Mouse (Mus musculus): ENCODE measurements around the gene Drc3. TPM values are rescaled to one million over a fixed set of nuclear protein-coding genes. Genes with fewer than 3 reads are reported as not detected.

The Drc3 gene
- polyA plus RNA-seq, 1 experiment from 2014 or later = 5.2 TPM

- Histone ChIP-seq H3K4me1 (ENCODE audit: control insufficient read depth, insufficient read depth, low read length) (no peaks in the 10 kb centered on the region), H3K9ac (replicated peaks; ENCODE audit: low read depth, low read length) (no peak overlapping the region), H3K4me3 (ENCODE audit: low read depth, low read length) (no peak overlapping the region), H3K4me2 (ENCODE audit: low read depth, low read length) (no peak overlapping the region), H3K27ac (ENCODE audit: low read depth, low read length) (no peak overlapping the region), H3K27me3 (ENCODE audit: control insufficient read depth, insufficient read depth, low read length) (no peaks in the 10 kb centered on the region), H3K36me3 (ENCODE audit: control insufficient read depth, insufficient read depth, low read length) (no peaks in the 10 kb centered on the region), H3K9me3 (ENCODE audit: control insufficient read depth, low read length) (no peaks in the 10 kb centered on the region)
- WGBS = 74% methylated on average over 3 of the region's 3 CpGs
- ATAC-seq (ENCODE audit: low read depth) = no peak
Measured at GRCm38 (mm10) chr11:60367256-60367655, 14.1 kb downstream of the Drc3 start.

GRCm38 (mm10) chr11:60368909-60369308, 15.8 kb downstream of the Drc3 start:
- H3K4me2 ChIP-seq (ENCODE audit: low read depth, low read length) = no peak overlapping the region
- no peaks in the 10 kb centered on the region for H3K27me3 ChIP-seq (ENCODE audit: control insufficient read depth, insufficient read depth, low read length)
- no peak overlapping the region for H3K27ac ChIP-seq (ENCODE audit: low read depth, low read length)
- no peak overlapping the region for H3K4me3 ChIP-seq (ENCODE audit: low read depth, low read length)
- no peaks in the 10 kb centered on the region for H3K36me3 ChIP-seq (ENCODE audit: control insufficient read depth, insufficient read depth, low read length)
- ATAC-seq (ENCODE audit: low read depth) = no peak
- no peak overlapping the region for H3K9ac ChIP-seq (replicated peaks; ENCODE audit: low read depth, low read length)
- H3K9me3 ChIP-seq (ENCODE audit: control insufficient read depth, low read length) = no peaks in the 10 kb centered on the region
- WGBS = 76% methylated on average over 4 of the region's 4 CpGs
- no peaks in the 10 kb centered on the region for H3K4me1 ChIP-seq (ENCODE audit: control insufficient read depth, insufficient read depth, low read length)

- Histone ChIP-seq H3K4me2 (ENCODE audit: low read depth, low read length) (no peak overlapping the region), H3K36me3 (ENCODE audit: control insufficient read depth, insufficient read depth, low read length) (no peaks in the 10 kb centered on the region), H3K27ac (ENCODE audit: low read depth, low read length) (no peak overlapping the region), H3K27me3 (ENCODE audit: control insufficient read depth, insufficient read depth, low read length) (no peaks in the 10 kb centered on the region), H3K9ac (replicated peaks; ENCODE audit: low read depth, low read length) (no peak overlapping the region), H3K9me3 (ENCODE audit: control insufficient read depth, low read length) (no peaks in the 10 kb centered on the region), H3K4me1 (ENCODE audit: control insufficient read depth, insufficient read depth, low read length) (no peaks in the 10 kb centered on the region), H3K4me3 (ENCODE audit: low read depth, low read length) (no peak overlapping the region)
- WGBS = 36% methylated on average over 4 of the region's 4 CpGs
- no peak for ATAC-seq (ENCODE audit: low read depth)
Measured at GRCm38 (mm10) chr11:60369448-60369847, 16.3 kb downstream of the Drc3 start.

- no peak overlapping the region for H3K4me2 ChIP-seq (ENCODE audit: low read depth, low read length)
- H3K36me3 ChIP-seq (ENCODE audit: control insufficient read depth, insufficient read depth, low read length) = no peaks in the 10 kb centered on the region
- no peak for ATAC-seq (ENCODE audit: low read depth)
- H3K9ac ChIP-seq (replicated peaks; ENCODE audit: low read depth, low read length) = no peak overlapping the region
- H3K27me3 ChIP-seq (ENCODE audit: control insufficient read depth, insufficient read depth, low read length) = no peaks in the 10 kb centered on the region
- no peaks in the 10 kb centered on the region for H3K4me1 ChIP-seq (ENCODE audit: control insufficient read depth, insufficient read depth, low read length)
- no peak overlapping the region for H3K27ac ChIP-seq (ENCODE audit: low read depth, low read length)
- no peaks in the 10 kb centered on the region for H3K9me3 ChIP-seq (ENCODE audit: control insufficient read depth, low read length)
- 87% methylated on average over 13 of the region's 13 CpGs for WGBS
- H3K4me3 ChIP-seq (ENCODE audit: low read depth, low read length) = no peak overlapping the region
Measured at GRCm38 (mm10) chr11:60370431-60370830, 17.3 kb downstream of the Drc3 start.

GRCm38 (mm10) chr11:60374481-60374880, 21.4 kb downstream of the Drc3 start:
- no peak for ATAC-seq (ENCODE audit: low read depth)
- Histone ChIP-seq H3K36me3 (ENCODE audit: control insufficient read depth, insufficient read depth, low read length) (no peaks in the 10 kb centered on the region), H3K4me2 (ENCODE audit: low read depth, low read length) (no peak overlapping the region), H3K27ac (ENCODE audit: low read depth, low read length) (no peak overlapping the region), H3K9ac (replicated peaks; ENCODE audit: low read depth, low read length) (no peak overlapping the region), H3K4me1 (ENCODE audit: control insufficient read depth, insufficient read depth, low read length) (no peaks in the 10 kb centered on the region), H3K9me3 (ENCODE audit: control insufficient read depth, low read length) (no peaks in the 10 kb centered on the region), H3K27me3 (ENCODE audit: control insufficient read depth, insufficient read depth, low read length) (no peaks in the 10 kb centered on the region), H3K4me3 (ENCODE audit: low read depth, low read length) (no peak overlapping the region)
- 83% methylated on average over 6 of the region's 6 CpGs for WGBS

GRCm38 (mm10) chr11:60383518-60383917, 30.4 kb downstream of the Drc3 start:
- Histone ChIP-seq H3K27me3 (ENCODE audit: control insufficient read depth, insufficient read depth, low read length) (no peaks in the 10 kb centered on the region), H3K4me1 (ENCODE audit: control insufficient read depth, insufficient read depth, low read length) (peaks cover 18% of the 10 kb centered on the region), H3K9me3 (ENCODE audit: control insufficient read depth, low read length) (no peaks in the 10 kb centered on the region), H3K36me3 (ENCODE audit: control insufficient read depth, insufficient read depth, low read length) (no peaks in the 10 kb centered on the region), H3K9ac (replicated peaks; ENCODE audit: low read depth, low read length) (no peak overlapping the region), H3K4me3 (ENCODE audit: low read depth, low read length) (no peak overlapping the region), H3K4me2 (ENCODE audit: low read depth, low read length) (no peak overlapping the region), H3K27ac (ENCODE audit: low read depth, low read length) (no peak overlapping the region)
- WGBS = 90% methylated on average over 6 of the region's 6 CpGs
- no peak for ATAC-seq (ENCODE audit: low read depth)

- Histone ChIP-seq H3K36me3 (ENCODE audit: control insufficient read depth, insufficient read depth, low read length) (no peaks in the 10 kb centered on the region), H3K4me2 (ENCODE audit: low read depth, low read length) (peak overlapping the region; percentile 41), H3K9ac (replicated peaks; ENCODE audit: low read depth, low read length) (peak overlapping the region; percentile 57), H3K4me1 (ENCODE audit: control insufficient read depth, insufficient read depth, low read length) (peaks cover 18% of the 10 kb centered on the region), H3K9me3 (ENCODE audit: control insufficient read depth, low read length) (no peaks in the 10 kb centered on the region), H3K27me3 (ENCODE audit: control insufficient read depth, insufficient read depth, low read length) (no peaks in the 10 kb centered on the region), H3K27ac (ENCODE audit: low read depth, low read length) (peak overlapping the region; percentile 93), H3K4me3 (ENCODE audit: low read depth, low read length) (peak overlapping the region; percentile 3; the same call in 1 of the 2 replicates)
- ATAC-seq (ENCODE audit: low read depth) = peak; percentile 84
- WGBS = 3% methylated on average over 16 of the region's 16 CpGs
Measured at GRCm38 (mm10) chr11:60384762-60385421, 31.8 kb downstream of the Drc3 start.

- Histone ChIP-seq H3K4me1 (ENCODE audit: control insufficient read depth, insufficient read depth, low read length) (peaks cover 18% of the 10 kb centered on the region), H3K9me3 (ENCODE audit: control insufficient read depth, low read length) (no peaks in the 10 kb centered on the region), H3K9ac (replicated peaks; ENCODE audit: low read depth, low read length) (no peak overlapping the region), H3K36me3 (ENCODE audit: control insufficient read depth, insufficient read depth, low read length) (no peaks in the 10 kb centered on the region), H3K27ac (ENCODE audit: low read depth, low read length) (peak overlapping the region; percentile 93), H3K27me3 (ENCODE audit: control insufficient read depth, insufficient read depth, low read length) (no peaks in the 10 kb centered on the region), H3K4me2 (ENCODE audit: low read depth, low read length) (no peak overlapping the region), H3K4me3 (ENCODE audit: low read depth, low read length) (no peak overlapping the region)
- 71% methylated on average over 5 of the region's 5 CpGs for WGBS
- no peak for ATAC-seq (ENCODE audit: low read depth)
Measured at GRCm38 (mm10) chr11:60385946-60386345, 32.8 kb downstream of the Drc3 start.

- ATAC-seq (ENCODE audit: low read depth) = no peak
- Histone ChIP-seq H3K9ac (replicated peaks; ENCODE audit: low read depth, low read length) (no peak overlapping the region), H3K27me3 (ENCODE audit: control insufficient read depth, insufficient read depth, low read length) (no peaks in the 10 kb centered on the region), H3K9me3 (ENCODE audit: control insufficient read depth, low read length) (no peaks in the 10 kb centered on the region), H3K36me3 (ENCODE audit: control insufficient read depth, insufficient read depth, low read length) (no peaks in the 10 kb centered on the region), H3K4me2 (ENCODE audit: low read depth, low read length) (no peak overlapping the region), H3K4me3 (ENCODE audit: low read depth, low read length) (no peak overlapping the region), H3K4me1 (ENCODE audit: control insufficient read depth, insufficient read depth, low read length) (peaks cover 18% of the 10 kb centered on the region), H3K27ac (ENCODE audit: low read depth, low read length) (no peak overlapping the region)
- WGBS = 88% methylated on average over 2 of the region's 2 CpGs
Measured at GRCm38 (mm10) chr11:60387944-60388343, 34.8 kb downstream of the Drc3 start.

Data from neural tube, embryonic 14.5 days (tissue).